Mouse (Mus musculus) kidney, embryonic 15.5 days (tissue): ENCODE measurements at regions not wholly inside any gene's neighbourhood (a gene's known extent, or its start where the extent isn't known, plus 50 kb on each side); places are given as distances from the start of the nearest gene placed in this dataset.

Source experiments
- ATAC-seq: fragments of 200-750 bp; cut with Nextera tagmentation; replicated peaks from 2 replicates; pipeline ENCODE4 v1.8.0; 2017; ENCODE audit warnings: moderate TSS enrichment; ENCODE audit not compliant: low FRiP score
- H3K27ac ChIP-seq: fragments of 300-500 bp; sonication (generic); 2 replicates; pipeline ENCODE4 v1.5.1; 2015; ENCODE audit warnings: mild to moderate bottlenecking, inconsistent platforms
- H3K27me3 ChIP-seq: fragments of 300-500 bp; sonication (generic); 2 replicates; pipeline ENCODE4 v1.6.1; 2015; ENCODE audit warnings: inconsistent platforms
- H3K36me3 ChIP-seq: fragments of 300-500 bp; sonication (generic); 2 replicates; pipeline ENCODE4 v1.6.1; 2015; ENCODE audit warnings: inconsistent platforms
- H3K4me1 ChIP-seq: fragments of 300-500 bp; sonication (generic); 2 replicates; pipeline ENCODE4 v1.6.1; 2015; ENCODE audit warnings: inconsistent platforms
- H3K4me2 ChIP-seq: fragments of 300-500 bp; sonication (generic); 2 replicates; pipeline ENCODE4 v1.6.1; 2015; ENCODE audit warnings: moderate library complexity, mild to moderate bottlenecking, inconsistent platforms
- H3K4me3 ChIP-seq: fragments of 300-500 bp; sonication (generic); replicated peaks from 2 replicates; pipeline ENCODE4 v1.5.1; 2015; ENCODE audit warnings: mild to moderate bottlenecking, inconsistent platforms
- H3K9ac ChIP-seq: fragments of 300-500 bp; sonication (generic); 2 replicates; pipeline ENCODE4 v1.6.1; 2015; ENCODE audit warnings: mild to moderate bottlenecking, inconsistent platforms
- H3K9me3 ChIP-seq: fragments of 300-500 bp; sonication (generic); replicated peaks from 2 replicates; pipeline ENCODE4 v1.6.1; 2016; ENCODE audit warnings: inconsistent platforms
- WGBS: fragments of 180-500 bp; shearing (Covaris S2); methylation state at CpG from one replicate; pipeline ENCODE4 v1.1.7; 2015; ENCODE audit warnings: mixed read lengths; 5-methylcytosine and 5-hydroxymethylcytosine counted together

DNA sequence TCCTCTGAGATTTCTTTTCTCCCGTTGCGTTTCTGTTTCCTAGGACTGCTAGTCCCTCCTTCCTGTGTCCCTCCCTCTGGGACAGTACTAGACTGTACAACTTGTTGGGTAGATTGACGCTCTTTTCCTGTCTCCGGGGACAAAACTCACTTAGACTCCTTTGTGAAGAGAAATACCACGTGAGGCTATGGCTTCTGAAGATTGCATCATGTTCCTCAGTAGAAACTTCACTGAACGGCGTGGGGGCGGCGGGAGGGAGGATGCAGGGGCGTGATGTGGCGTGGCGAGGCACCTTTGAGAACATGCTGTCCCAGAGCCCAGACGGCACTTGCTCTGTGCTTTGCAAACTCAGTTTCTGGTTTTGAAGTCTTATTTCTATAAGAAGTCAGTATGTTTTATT is 78.5 kb downstream of the Spata18 start:
- Histone ChIP-seq H3K36me3 (no peaks in the 10 kb centered on the region), H3K27ac (no peak overlapping the region), H3K4me3 (no peak overlapping the region), H3K9me3 (no peaks in the 10 kb centered on the region), H3K9ac (no peak overlapping the region), H3K27me3 (no peaks in the 10 kb centered on the region), H3K4me1 (peaks cover 21% of the 10 kb centered on the region), H3K4me2 (no peak overlapping the region)
- WGBS = 64% methylated on average over 13 of the region's 13 CpGs
- ATAC-seq = no peak

DNA sequence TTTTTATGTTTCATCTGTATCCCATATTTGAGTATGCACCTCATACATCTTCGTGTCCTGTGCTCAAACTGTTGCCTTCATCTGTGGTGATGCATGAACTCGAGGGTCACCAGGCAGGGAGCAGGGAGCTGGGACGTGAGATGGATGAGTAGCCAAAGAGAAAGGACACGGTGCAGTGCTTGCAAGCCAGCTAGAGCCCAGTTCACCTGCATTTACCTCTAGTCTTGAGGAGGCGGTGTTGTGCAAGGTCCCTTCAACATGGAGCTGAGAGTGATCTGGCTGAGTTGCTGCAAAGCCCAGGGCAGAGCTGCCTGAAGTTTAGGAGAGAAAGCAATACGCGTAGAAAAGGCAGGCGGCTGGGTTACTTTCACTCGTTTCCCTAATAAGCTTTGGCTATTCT is 80.2 kb downstream of the Spata18 start:
- ATAC-seq = no peak
- H3K4me1 ChIP-seq = peaks cover 21% of the 10 kb centered on the region
- H3K27me3 ChIP-seq = no peaks in the 10 kb centered on the region
- H3K9me3 ChIP-seq = no peaks in the 10 kb centered on the region
- no peak overlapping the region for H3K9ac ChIP-seq
- no peak overlapping the region for H3K4me2 ChIP-seq
- no peak overlapping the region for H3K4me3 ChIP-seq
- 53% methylated on average over 9 of the region's 9 CpGs for WGBS
- no peaks in the 10 kb centered on the region for H3K36me3 ChIP-seq
- no peak overlapping the region for H3K27ac ChIP-seq

GRCm38 (mm10) chr5:73731991-73732565 is 80.9 kb downstream of the Spata18 start:
- Histone ChIP-seq H3K4me2 (no peak overlapping the region), H3K27me3 (no peaks in the 10 kb centered on the region), H3K4me3 (no peak overlapping the region), H3K9me3 (no peaks in the 10 kb centered on the region), H3K4me1 (peaks cover 21% of the 10 kb centered on the region), H3K36me3 (no peaks in the 10 kb centered on the region), H3K9ac (no peak overlapping the region), H3K27ac (no peak overlapping the region)
- WGBS = 27% methylated on average over 9 of the region's 9 CpGs
- ATAC-seq = no peak

- ATAC-seq = no peak
- H3K4me2 ChIP-seq = no peak overlapping the region
- no peak overlapping the region for H3K9ac ChIP-seq
- H3K36me3 ChIP-seq = no peaks in the 10 kb centered on the region
- H3K27ac ChIP-seq = no peak overlapping the region
- H3K27me3 ChIP-seq = no peaks in the 10 kb centered on the region
- 66% methylated on average over 3 of the region's 3 CpGs for WGBS
- H3K9me3 ChIP-seq = no peaks in the 10 kb centered on the region
- no peak overlapping the region for H3K4me3 ChIP-seq
- no peaks in the 10 kb centered on the region for H3K4me1 ChIP-seq
Observed at GRCm38 (mm10) chr5:73740766-73741165, 89.6 kb downstream of the Spata18 start.

DNA sequence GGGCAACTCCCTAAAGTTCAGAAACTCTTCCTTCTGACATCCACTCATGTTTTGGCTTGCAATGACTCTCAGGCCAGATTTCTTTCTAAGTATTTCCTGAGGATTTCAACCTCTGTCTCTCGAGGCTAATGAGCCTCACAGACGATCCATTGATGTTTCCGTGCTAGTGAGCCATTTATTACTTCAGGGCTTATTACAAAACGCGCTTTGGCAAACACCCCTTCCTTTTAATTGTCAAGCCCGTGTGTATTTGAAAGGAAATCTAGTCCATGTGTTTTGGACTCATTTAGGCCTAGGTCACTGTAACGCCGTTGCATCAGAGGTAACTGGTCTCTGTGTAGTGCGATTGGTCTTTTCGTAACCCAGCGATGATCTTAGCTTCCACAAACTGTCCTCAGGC is 90.3 kb downstream of the Spata18 start:
- H3K4me3 ChIP-seq = no peak overlapping the region
- no peaks in the 10 kb centered on the region for H3K36me3 ChIP-seq
- ATAC-seq = no peak
- WGBS = 71% methylated on average over 11 of the region's 11 CpGs
- H3K9me3 ChIP-seq = no peaks in the 10 kb centered on the region
- H3K4me1 ChIP-seq = no peaks in the 10 kb centered on the region
- H3K27ac ChIP-seq = 0 out of 2 replicates have a peak overlapping the region, but pooled peaks have one; percentile 42
- no peak overlapping the region for H3K9ac ChIP-seq
- no peak overlapping the region for H3K4me2 ChIP-seq
- H3K27me3 ChIP-seq = no peaks in the 10 kb centered on the region

DNA sequence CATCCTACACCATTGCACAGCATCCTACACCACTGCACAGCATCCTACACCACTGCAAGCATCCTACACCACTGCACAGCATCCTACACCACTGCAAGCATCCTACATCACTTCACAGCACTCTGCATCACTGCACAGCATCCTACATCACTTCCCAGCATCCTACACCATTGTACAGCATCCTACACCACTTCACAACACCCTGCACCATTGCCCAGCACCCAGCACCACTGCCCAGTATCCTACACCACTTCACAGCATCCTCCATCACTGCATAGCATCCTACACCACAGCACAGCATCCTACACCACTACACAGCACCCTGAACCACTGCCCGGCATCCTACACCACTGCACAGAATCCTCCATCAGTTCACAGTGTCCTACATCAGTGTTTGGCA is 92.8 kb downstream of the Spata18 start:
- Histone ChIP-seq H3K4me3 (no peak overlapping the region), H3K9ac (no peak overlapping the region), H3K4me1 (no peaks in the 10 kb centered on the region), H3K9me3 (no peaks in the 10 kb centered on the region), H3K27ac (no peak overlapping the region), H3K27me3 (no peaks in the 10 kb centered on the region), H3K36me3 (no peaks in the 10 kb centered on the region), H3K4me2 (no peak overlapping the region)
- no peak for ATAC-seq
- 89% methylated on average over 1 of the region's 1 CpGs for WGBS

DNA sequence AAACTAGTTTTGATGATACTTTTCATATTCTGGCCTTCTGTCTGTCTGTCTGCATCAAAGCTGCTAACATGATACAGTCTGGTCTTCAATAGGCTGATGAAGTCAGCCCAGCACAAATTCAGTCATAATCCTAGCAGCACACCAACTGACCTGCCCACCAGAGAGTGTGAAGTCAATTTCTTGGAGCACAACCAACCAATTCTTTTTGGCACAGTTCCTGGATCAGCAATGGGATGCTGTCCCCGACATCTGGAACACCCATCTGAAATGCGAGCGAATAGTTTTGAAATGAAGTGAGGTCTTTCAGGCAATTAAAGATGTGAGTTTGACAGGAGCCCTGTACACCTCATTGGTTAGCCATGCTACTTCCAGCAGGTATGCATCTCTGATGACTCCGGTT is 98.6 kb downstream of the Spata18 start:
- 61% methylated on average over 4 of the region's 4 CpGs for WGBS
- 0 out of 2 replicates have a peak, but pooled peaks have one; percentile 36 for ATAC-seq

GRCm38 (mm10) chr5:73752225-73752644 is 101.1 kb downstream of the Spata18 start:
- Histone ChIP-seq H3K4me1 (peaks cover 8% of the 10 kb centered on the region; the same call in 1 of the 2 replicates), H3K4me2 (no peak overlapping the region), H3K9ac (no peak overlapping the region), H3K36me3 (no peaks in the 10 kb centered on the region), H3K9me3 (no peaks in the 10 kb centered on the region), H3K27me3 (no peaks in the 10 kb centered on the region), H3K4me3 (no peak overlapping the region), H3K27ac (no peak overlapping the region)
- ATAC-seq = no peak
- 79% methylated on average over 10 of the region's 10 CpGs for WGBS

More for the DNA sequence above, 98.6 kb downstream of the Spata18 start:
- Histone ChIP-seq H3K36me3 (no peaks in the 10 kb centered on the region), H3K4me3 (no peak overlapping the region), H3K27ac (no peak overlapping the region), H3K4me2 (no peak overlapping the region), H3K9ac (no peak overlapping the region), H3K9me3 (no peaks in the 10 kb centered on the region), H3K4me1 (peaks cover 8% of the 10 kb centered on the region; the same call in 1 of the 2 replicates), H3K27me3 (no peaks in the 10 kb centered on the region)

DNA sequence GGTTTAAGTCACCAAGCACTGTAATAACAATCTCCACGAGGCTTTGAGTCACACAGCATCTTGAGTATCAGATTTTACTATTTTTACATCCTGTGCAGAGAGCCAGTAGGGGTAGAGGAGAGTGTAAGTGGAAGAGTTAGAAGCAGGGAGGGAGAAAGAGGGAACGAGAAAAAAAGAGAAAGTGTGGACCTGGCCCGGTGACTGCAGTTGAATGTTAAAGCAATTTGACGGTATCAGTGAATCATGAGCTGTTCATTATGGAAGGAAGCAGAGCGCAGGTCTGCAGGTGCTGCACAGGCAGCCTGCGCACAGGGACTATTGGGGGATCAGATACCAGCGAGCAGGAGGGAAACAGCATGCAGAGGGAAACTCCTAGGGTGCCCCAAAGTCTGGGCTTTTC is 102.6 kb downstream of the Spata18 start:
- WGBS = 40% methylated on average over 7 of the region's 7 CpGs
- Histone ChIP-seq H3K9ac (no peak overlapping the region), H3K4me1 (peaks cover 8% of the 10 kb centered on the region; the same call in 1 of the 2 replicates), H3K4me3 (no peak overlapping the region), H3K9me3 (no peaks in the 10 kb centered on the region), H3K27ac (no peak overlapping the region), H3K4me2 (no peak overlapping the region), H3K27me3 (no peaks in the 10 kb centered on the region), H3K36me3 (no peaks in the 10 kb centered on the region)
- ATAC-seq = peak; percentile 43; the same call in 1 of the 2 replicates

DNA sequence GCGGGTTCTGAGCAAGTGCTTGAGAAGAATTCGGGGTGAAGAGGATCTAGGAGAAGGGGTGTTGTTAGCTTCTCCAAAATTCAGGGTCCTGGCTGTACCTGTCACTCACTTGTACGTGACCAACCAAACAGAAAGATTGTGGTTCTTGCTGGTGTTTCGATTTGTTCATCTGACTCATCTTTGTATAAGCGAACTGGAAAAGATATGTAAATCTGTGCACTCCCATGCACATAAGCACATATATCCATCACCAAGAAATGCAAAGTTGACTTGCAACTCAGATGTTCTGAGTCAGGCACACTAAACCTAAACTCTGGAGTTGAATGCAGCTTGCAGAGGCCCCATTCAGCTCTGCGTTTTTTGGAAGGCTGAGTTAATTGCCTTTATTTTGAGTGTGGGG is 107.4 kb downstream of the Spata18 start:
- H3K27me3 ChIP-seq = no peaks in the 10 kb centered on the region
- no peaks in the 10 kb centered on the region for H3K9me3 ChIP-seq
- no peak overlapping the region for H3K4me3 ChIP-seq
- 83% methylated on average over 6 of the region's 6 CpGs for WGBS
- H3K9ac ChIP-seq = no peak overlapping the region
- peaks cover 14% of the 10 kb centered on the region for H3K4me1 ChIP-seq
- H3K36me3 ChIP-seq = no peaks in the 10 kb centered on the region
- no peak overlapping the region for H3K4me2 ChIP-seq
- H3K27ac ChIP-seq = no peak overlapping the region
- no peak for ATAC-seq

- Histone ChIP-seq H3K36me3 (no peaks in the 10 kb centered on the region), H3K27me3 (no peaks in the 10 kb centered on the region), H3K4me2 (no peak overlapping the region), H3K9ac (no peak overlapping the region), H3K4me1 (peaks cover 6% of the 10 kb centered on the region; the same call in 1 of the 2 replicates), H3K27ac (no peak overlapping the region), H3K4me3 (no peak overlapping the region), H3K9me3 (no peaks in the 10 kb centered on the region)
- ATAC-seq = no peak
- 90% methylated on average over 1 of the region's 1 CpGs for WGBS
Observed at GRCm38 (mm10) chr5:73761236-73761635, 110.1 kb downstream of the Spata18 start.

DNA sequence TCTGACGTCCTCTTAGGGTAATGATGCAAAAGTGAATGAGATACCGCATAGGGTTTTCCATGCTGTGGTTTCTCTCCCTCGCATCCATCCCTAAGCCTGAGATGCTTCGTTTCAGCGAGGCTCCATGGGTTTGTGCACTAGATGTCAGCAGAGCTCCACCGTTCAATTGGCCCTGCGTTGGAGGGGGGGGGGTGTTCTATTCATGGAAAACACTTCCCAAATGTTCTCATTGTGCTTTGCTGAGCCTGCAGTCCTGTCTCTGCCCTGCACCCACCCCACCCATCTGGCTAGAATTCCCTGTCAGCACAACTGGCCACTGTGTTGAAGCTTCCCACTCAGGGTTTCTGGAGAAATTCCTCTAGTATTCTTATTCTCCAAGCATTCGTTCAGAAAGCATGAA is 110.5 kb downstream of the Spata18 start:
- no peak overlapping the region for H3K9ac ChIP-seq
- H3K27ac ChIP-seq = peak overlapping the region; percentile 37
- no peak overlapping the region for H3K4me3 ChIP-seq
- H3K27me3 ChIP-seq = no peaks in the 10 kb centered on the region
- no peak overlapping the region for H3K4me2 ChIP-seq
- ATAC-seq = peak; percentile 66
- peaks cover 6% of the 10 kb centered on the region; the same call in 1 of the 2 replicates for H3K4me1 ChIP-seq
- H3K36me3 ChIP-seq = no peaks in the 10 kb centered on the region
- 30% methylated on average over 8 of the region's 8 CpGs for WGBS
- H3K9me3 ChIP-seq = no peaks in the 10 kb centered on the region

DNA sequence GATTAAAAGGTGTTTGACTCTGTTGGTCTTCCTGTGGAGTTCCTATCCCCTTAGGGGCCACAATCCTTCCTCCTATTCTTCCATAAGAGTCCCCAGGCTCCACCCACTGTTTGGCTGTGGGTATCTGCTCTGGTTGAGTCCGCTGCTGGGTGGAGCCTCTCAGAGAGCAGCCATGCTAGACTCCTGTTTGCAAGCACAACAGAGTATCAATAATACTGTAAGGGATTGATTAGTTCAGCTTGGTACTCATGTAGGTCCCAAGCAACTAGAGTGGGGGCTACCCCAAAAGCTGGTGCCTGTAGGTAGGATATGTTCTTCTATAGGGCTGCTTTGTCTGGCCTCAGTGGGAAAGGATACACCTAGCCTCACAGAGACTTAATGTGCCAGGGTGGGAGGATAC is 113.0 kb downstream of the Spata18 start:
- Histone ChIP-seq H3K4me2 (no peak overlapping the region), H3K4me3 (no peak overlapping the region), H3K27ac (no peak overlapping the region), H3K9me3 (no peaks in the 10 kb centered on the region), H3K4me1 (peaks cover 6% of the 10 kb centered on the region; the same call in 1 of the 2 replicates), H3K27me3 (no peaks in the 10 kb centered on the region), H3K36me3 (no peaks in the 10 kb centered on the region), H3K9ac (no peak overlapping the region)
- WGBS = 86% methylated on average over 1 of the region's 1 CpGs
- ATAC-seq = no peak
